Mouse (Mus musculus) mouse embryonic stem cell (cell line): ENCODE results near the gene Ypel1.

Experiments
- in situ Hi-C, 2 experiments: fragments of 300-500 bp; cut with MboI; formaldehyde crosslinking; loops; 1 replicate in 1 of 2; 3 replicates in 1 of 2; pipeline ENCODE4 v1.14.3; 2019 to 2020; ENCODE audit warnings: low sequenced_read_pairs in 2 of 2, low pct_unique_long_range_greater_than_20kb in 1 of 2, mixed read lengths in 1 of 2; ENCODE audit not compliant: unreplicated experiment in 1 of 2

Ypel1 gene

DNA sequence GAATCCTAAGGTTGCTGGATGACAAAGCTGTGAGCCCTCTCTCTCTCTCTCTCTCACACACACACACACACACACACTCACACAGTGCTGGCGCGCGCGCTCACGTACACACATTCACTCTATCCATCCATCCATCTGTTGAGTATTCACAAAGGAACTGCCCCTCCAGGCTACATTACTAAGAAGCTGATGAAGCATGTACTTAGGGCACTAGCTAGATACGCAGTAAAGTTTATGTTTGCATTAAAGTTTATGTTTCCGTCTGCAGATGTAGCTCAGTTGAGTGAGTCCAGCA lies 63.4 kb downstream of the Ypel1 start:
- in situ Hi-C loops: no loop called here
